Mouse (Mus musculus) limb, embryonic 13.5 days (tissue): ENCODE data around the gene Mip. TPM values are rescaled to one million over a fixed set of nuclear protein-coding genes. Genes with fewer than 3 reads are reported as not detected.
"Not testable (repeated sequence)": the region's sequence is repeated elsewhere in the genome, so short reads cannot be mapped to it uniquely, and the experiment has no call there.

Experiments used
- ATAC-seq: fragments of 200-750 bp; cut with Nextera tagmentation; 2 replicates; pipeline ENCODE4 v1.8.0; 2017; ENCODE audit warnings: low read depth, moderate number of reproducible peaks, moderate TSS enrichment; ENCODE audit not compliant: low FRiP score
- H3K27ac ChIP-seq: fragments of 300-500 bp; sonication (generic); 2 replicates; pipeline ENCODE4 v1.5.1; 2015; ENCODE audit warnings: inconsistent platforms, mild to moderate bottlenecking, moderate library complexity
- H3K27me3 ChIP-seq: fragments of 300-500 bp; sonication (generic); 2 replicates; pipeline ENCODE4 v1.6.1; 2015; ENCODE audit warnings: mild to moderate bottlenecking, inconsistent platforms
- H3K36me3 ChIP-seq: fragments of 300-500 bp; sonication (generic); 2 replicates; pipeline ENCODE4 v1.6.1; 2015; ENCODE audit warnings: inconsistent platforms, mild to moderate bottlenecking, moderate library complexity
- H3K4me1 ChIP-seq: fragments of 300-500 bp; sonication (generic); 2 replicates; pipeline ENCODE4 v1.6.1; 2015; ENCODE audit warnings: inconsistent platforms
- H3K4me2 ChIP-seq: fragments of 300-500 bp; sonication (generic); replicated peaks from 2 replicates; pipeline ENCODE4 v1.6.1; 2015; ENCODE audit warnings: inconsistent platforms, mild to moderate bottlenecking, moderate library complexity
- H3K4me3 ChIP-seq: fragments of 300-500 bp; sonication (generic); 2 replicates; pipeline ENCODE4 v1.5.1; 2015; ENCODE audit warnings: moderate library complexity, mild to moderate bottlenecking, inconsistent platforms
- H3K9ac ChIP-seq: fragments of 300-500 bp; sonication (generic); 2 replicates; pipeline ENCODE4 v1.6.1; 2015; ENCODE audit warnings: mild to moderate bottlenecking, inconsistent platforms
- H3K9me3 ChIP-seq: fragments of 300-500 bp; sonication (generic); 2 replicates; pipeline ENCODE4 v1.6.1; 2016; ENCODE audit warnings: inconsistent platforms
- WGBS: fragments of 180-500 bp; shearing (Covaris S2); methylation state at CpG from one replicate; pipeline ENCODE4 v1.1.7; 2015; 5-methylcytosine and 5-hydroxymethylcytosine counted together
- polyA plus RNA-seq: library from polyadenylated mRNA; unstranded; fragments of >200 nt; fragmentation: Nextera tagmentation; extraction: Ambion mirVana; gene quantifications from 2 replicates; pipeline ENCODE4 v1.2.1, GENCODE M21; 2015

Mip gene
- polyA plus RNA-seq, result 0.45 and 0.57 TPM in 2 replicates

DNA sequence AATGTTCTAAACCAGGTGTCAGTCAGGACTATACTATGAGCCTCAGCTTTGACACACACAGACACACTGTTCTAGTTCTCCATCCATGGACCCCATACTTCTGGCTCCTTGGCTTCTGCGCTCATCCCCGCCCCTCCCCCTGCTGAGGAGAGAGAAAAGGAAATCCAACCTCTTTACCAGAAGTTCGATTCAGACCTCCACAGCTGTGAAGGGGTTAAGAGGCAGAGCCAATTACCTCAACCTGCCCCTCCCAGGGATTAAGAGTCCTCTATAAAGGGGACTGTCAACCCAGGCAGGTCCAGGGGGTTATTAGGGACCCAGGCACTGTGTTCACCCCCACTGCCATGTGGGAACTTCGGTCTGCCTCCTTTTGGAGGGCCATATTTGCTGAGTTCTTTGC is at the start of gene Mip:
Gene Mip (plus strand): TSS at position 301 of the 400 bp plus-strand sequence.
- Histone ChIP-seq H3K27ac (peak within 1 kb of the TSS; percentile 69), H3K4me3 (no peak within 1 kb of the TSS), H3K4me1 (peaks cover 37% of the 10 kb centered on the region), H3K9ac (peak within 1 kb of the TSS; percentile 39; the same call in 1 of the 2 replicates), H3K9me3 (no peaks in the 10 kb centered on the region), H3K27me3 (no peaks in the 10 kb centered on the region), H3K36me3 (no peaks in the 10 kb centered on the region), H3K4me2 (peak within 1 kb of the TSS; percentile 27)
- WGBS, result 38% methylated on average over 4 of the region's 4 CpGs
- ATAC-seq, result 0 out of 2 replicates have a peak, but pooled peaks have one; percentile 52

DNA sequence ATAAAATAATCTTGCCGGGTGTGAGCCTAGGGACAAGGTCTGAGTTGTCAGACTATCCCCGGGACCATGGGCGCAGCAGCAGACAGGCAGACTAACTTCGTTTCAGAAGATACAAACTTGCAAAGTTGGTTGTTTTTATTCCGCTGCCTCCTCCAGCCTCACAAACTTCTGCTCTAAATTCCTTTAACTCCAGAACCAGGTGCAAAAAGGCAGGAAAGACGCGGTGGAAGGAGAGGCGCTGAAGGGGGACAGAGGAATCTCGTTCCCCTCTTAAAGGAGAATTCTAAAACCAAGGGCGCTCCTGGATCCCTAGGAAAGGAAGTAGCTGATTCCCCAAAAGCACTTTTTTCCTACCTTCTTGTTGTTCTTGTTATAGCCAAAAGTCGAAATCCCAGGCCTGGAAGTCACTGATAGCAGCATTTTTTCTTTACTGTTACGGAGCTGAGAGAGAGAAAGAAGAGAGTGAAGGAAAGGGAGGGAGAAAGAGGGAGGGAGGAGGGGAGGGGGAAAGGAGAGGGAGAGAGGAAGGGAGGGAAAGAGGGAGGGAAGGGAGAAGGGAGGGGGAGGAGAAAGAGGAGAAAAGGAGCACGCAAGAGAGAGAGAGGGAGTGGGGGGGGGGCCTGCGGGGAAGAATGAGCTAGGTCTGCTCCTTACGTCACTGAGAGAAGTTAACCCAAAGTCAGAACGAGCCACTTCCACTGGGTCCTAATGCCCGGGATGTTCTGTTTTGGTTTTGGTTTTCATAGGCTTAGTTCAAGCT is 49.5 kb upstream of the Mip start:
- Histone ChIP-seq H3K9me3 (no peaks in the 10 kb centered on the region), H3K9ac (peak overlapping the region; percentile 76), H3K27me3 (no peaks in the 10 kb centered on the region), H3K4me1 (peaks cover 36% of the 10 kb centered on the region), H3K4me2 (peak overlapping the region; percentile 85), H3K27ac (peak overlapping the region; percentile 94), H3K4me3 (peak overlapping the region; percentile 64), H3K36me3 (no peaks in the 10 kb centered on the region)
- under 1% methylated on average over 17 of the region's 17 CpGs for WGBS
- ATAC-seq, result peak; percentile 91

DNA sequence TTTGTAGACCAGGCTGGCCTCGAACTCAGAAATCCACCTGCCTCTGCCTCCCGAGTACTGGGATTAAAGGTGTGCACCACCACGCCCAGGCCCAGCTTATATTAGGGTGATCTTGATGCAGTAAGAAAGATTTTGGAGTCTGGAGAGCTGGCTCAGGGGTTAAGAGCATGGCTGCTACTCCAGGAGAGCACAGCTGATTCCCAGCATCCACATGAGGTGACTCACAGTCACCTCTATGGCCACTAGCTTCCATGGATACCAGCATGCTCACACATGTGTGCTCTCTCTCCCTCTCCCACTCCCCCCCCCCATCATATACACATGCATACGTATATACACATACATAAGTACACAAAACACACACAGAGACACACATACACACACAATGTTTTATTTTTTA is 48.3 kb upstream of the Mip start:
- 84% methylated on average over 4 of the region's 4 CpGs for WGBS
- Histone ChIP-seq H3K4me3 (no peak overlapping the region), H3K27ac (no peak overlapping the region; the same call in 1 of the 2 replicates), H3K4me1 (peaks cover 36% of the 10 kb centered on the region), H3K9me3 (no peaks in the 10 kb centered on the region), H3K4me2 (no peak overlapping the region), H3K36me3 (no peaks in the 10 kb centered on the region), H3K27me3 (no peaks in the 10 kb centered on the region), H3K9ac (no peak overlapping the region)
- ATAC-seq, result no peak

DNA sequence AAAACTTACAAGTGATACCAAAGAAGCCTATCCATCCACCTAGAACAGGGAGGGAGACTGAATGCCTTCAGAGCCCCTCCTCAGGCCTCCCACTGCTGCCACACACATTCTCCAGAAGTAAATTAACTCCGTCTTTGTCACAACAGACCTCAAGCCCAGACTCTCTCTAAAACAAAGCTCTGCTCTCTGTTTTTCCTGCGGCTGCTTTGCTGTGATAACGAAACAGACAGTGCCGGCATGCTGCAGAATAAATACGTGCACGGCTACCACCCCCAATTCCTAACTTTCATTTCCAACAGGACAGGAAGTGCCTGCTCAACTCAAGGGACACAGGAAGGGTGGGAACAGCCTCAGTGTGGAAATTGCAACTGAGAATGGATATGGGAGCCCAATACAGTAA is 45.6 kb upstream of the Mip start, which contains the start of gene Rbms2:
Gene Rbms2 (minus strand): TSS at position 309 of the 400 bp plus-strand sequence.
- peak within 1 kb of the TSS; percentile 55 for H3K4me2 ChIP-seq
- H3K27me3 ChIP-seq, result no peaks in the 10 kb centered on the region
- H3K27ac ChIP-seq, result peak within 1 kb of the TSS; percentile 58; the same call in 1 of the 2 replicates
- H3K9ac ChIP-seq, result peak within 1 kb of the TSS; percentile 39
- H3K4me3 ChIP-seq, result peak within 1 kb of the TSS; percentile 29
- H3K36me3 ChIP-seq, result no peaks in the 10 kb centered on the region
- no peak for ATAC-seq
- H3K9me3 ChIP-seq, result no peaks in the 10 kb centered on the region
- WGBS, result 2% methylated on average over 6 of the region's 6 CpGs
- peaks cover 20% of the 10 kb centered on the region for H3K4me1 ChIP-seq

DNA sequence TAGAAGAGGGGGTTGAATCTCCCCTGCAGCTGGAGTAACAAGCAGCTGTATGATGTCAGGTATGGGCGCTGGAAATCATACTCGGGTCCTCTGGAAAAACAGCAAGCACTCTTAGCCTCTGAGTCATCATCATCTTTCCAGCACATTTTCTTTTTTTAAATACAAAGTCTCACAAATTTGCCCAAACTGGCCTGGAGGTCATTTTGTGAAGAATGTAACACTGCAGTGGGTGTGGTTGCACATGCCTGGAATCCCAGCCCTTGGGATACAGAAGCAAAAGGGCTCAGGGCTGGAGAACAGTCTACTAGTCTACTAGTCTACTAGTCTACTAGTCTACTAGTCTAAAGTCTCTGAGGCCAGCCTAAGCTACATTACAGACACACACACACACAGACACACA is 41.3 kb upstream of the Mip start:
- no peak overlapping the region for H3K4me2 ChIP-seq
- peaks cover 12% of the 10 kb centered on the region for H3K4me1 ChIP-seq
- H3K27ac ChIP-seq, result no peak overlapping the region
- H3K36me3 ChIP-seq, result no peaks in the 10 kb centered on the region
- H3K4me3 ChIP-seq, result no peak overlapping the region
- no peak overlapping the region for H3K9ac ChIP-seq
- no peaks in the 10 kb centered on the region for H3K27me3 ChIP-seq
- ATAC-seq, result no peak
- no peaks in the 10 kb centered on the region for H3K9me3 ChIP-seq
- 84% methylated on average over 2 of the region's 2 CpGs for WGBS

DNA sequence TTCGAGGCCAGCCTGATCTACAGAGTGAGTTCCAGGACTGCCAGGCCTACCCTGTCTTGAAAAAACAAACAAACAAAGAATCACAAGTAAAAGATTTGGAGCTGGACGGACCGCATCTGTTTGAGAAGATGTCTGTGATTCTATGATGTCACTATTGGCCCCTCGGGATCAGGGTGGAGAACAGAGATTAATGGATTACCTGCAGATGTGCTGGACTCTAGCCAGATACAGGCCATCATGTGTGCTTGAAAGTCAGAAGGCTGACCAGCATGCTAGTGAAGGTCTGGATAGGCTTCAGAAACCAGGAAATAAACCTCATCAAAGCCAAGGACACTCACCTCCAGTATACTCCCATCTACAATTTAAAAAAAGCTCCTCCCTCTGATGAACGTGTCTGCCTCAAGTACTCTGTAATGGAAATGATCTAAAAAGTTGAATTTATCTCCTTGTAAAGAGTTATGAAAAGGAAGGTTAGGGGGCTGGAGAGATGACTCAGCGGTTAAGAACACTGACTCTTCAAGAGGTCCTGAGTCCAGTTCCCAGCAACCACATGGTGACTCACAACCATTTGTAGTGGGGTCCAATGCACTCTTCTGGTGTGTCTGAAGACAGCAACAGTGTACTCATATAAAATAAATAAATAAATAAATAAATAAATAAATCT is 40.2 kb upstream of the Mip start:
- WGBS, result 67% methylated on average over 6 of the region's 6 CpGs
- H3K27ac ChIP-seq, result no peak overlapping the region
- no peaks in the 10 kb centered on the region for H3K36me3 ChIP-seq
- no peak overlapping the region for H3K9ac ChIP-seq
- peaks cover under 1% of the 10 kb centered on the region; the same call in 1 of the 2 replicates for H3K4me1 ChIP-seq
- ATAC-seq, result no peak
- no peaks in the 10 kb centered on the region for H3K27me3 ChIP-seq
- H3K4me2 ChIP-seq, result no peak overlapping the region
- no peak overlapping the region for H3K4me3 ChIP-seq
- H3K9me3 ChIP-seq, result no peaks in the 10 kb centered on the region

DNA sequence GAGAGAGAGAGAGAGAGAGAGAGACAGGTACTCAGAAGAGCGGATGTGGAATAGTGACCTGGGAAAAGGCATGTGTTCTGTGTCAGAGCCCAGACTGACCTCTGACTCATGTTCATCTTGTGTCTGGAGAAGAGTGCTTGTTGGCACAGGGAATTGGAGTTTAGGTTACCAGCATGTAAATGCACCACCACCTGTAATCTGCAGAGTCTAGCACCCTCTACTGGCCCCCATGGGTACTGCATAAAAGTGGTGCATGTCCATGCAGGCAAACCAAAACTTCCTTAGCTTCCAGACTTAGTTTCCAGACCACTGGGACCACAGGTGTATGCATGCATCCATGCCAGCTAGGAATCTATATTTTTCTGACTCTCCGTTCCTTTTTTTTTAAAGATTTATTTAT is 39.7 kb upstream of the Mip start:
- H3K9ac ChIP-seq, result no peak overlapping the region
- no peak for ATAC-seq
- H3K27me3 ChIP-seq, result no peaks in the 10 kb centered on the region
- H3K4me2 ChIP-seq, result no peak overlapping the region
- H3K36me3 ChIP-seq, result no peaks in the 10 kb centered on the region
- H3K4me3 ChIP-seq, result no peak overlapping the region
- H3K27ac ChIP-seq, result no peak overlapping the region
- 54% methylated on average over 2 of the region's 2 CpGs for WGBS
- H3K4me1 ChIP-seq, result no peaks in the 10 kb centered on the region
- H3K9me3 ChIP-seq, result no peaks in the 10 kb centered on the region

DNA sequence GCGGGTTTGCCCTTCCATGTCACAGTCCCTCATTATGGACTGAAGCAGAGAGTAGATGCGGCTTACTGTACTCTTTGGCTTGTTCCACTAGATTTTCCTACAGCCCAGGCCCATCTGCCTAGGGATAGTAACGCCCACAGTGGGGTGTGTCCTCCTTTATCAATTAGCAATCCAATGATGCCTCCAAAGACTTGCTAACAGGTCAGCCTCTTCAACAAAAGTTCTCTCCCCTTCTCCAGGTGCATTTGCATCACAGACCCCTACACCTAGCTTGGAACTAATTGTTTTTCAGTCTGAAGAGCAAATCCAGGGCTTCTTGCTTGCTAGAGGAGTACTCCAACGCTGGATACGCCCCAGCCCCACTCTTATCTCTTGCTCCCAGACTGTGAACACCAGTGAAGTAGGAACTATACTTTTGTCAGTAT is 38.4 kb upstream of the Mip start:
- Histone ChIP-seq H3K4me3 (no peak overlapping the region), H3K36me3 (no peaks in the 10 kb centered on the region), H3K27me3 (no peaks in the 10 kb centered on the region), H3K9ac (no peak overlapping the region), H3K27ac (no peak overlapping the region), H3K4me2 (no peak overlapping the region), H3K9me3 (no peaks in the 10 kb centered on the region), H3K4me1 (no peaks in the 10 kb centered on the region)
- WGBS, result 66% methylated on average over 5 of the region's 5 CpGs
- ATAC-seq, result no peak

DNA sequence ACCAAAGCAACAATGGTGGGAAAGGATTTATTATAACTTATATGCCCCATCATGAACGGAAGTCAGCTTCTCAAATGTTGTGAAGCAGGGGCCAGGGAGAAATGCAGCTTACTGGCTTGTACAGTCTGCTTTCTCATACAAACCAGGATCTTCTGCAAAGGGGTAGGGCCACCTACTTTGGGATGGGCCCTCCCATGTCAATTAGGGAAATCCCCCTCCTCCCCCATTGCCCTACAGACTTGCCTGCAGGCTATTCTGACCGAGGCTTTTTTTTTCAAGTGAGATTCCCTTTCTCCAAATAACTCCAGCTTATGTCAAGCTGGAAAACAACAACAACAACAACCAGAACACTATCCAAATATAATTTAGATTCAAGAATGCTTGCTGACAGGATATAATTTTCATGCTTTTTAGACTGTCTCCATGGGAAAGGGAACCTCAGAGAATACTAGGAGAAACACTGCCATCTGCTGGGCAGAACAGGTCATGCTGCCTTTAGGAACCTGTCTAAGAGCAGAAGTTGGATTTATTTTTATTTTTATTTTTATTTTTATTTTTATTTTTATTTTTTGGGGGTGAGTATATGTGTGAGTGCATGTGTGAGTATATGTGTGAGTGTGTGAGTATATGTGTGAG is 37.3 kb upstream of the Mip start:
- Histone ChIP-seq H3K36me3 (no peaks in the 10 kb centered on the region), H3K4me2 (no peak overlapping the region), H3K9me3 (no peaks in the 10 kb centered on the region), H3K9ac (no peak overlapping the region), H3K4me1 (no peaks in the 10 kb centered on the region), H3K27ac (no peak overlapping the region), H3K27me3 (0 out of 2 replicates have a peak, but pooled peaks cover 2% of the 10 kb centered on the region), H3K4me3 (no peak overlapping the region)
- ATAC-seq, result no peak
- 44% methylated on average over 2 of the region's 2 CpGs for WGBS

DNA sequence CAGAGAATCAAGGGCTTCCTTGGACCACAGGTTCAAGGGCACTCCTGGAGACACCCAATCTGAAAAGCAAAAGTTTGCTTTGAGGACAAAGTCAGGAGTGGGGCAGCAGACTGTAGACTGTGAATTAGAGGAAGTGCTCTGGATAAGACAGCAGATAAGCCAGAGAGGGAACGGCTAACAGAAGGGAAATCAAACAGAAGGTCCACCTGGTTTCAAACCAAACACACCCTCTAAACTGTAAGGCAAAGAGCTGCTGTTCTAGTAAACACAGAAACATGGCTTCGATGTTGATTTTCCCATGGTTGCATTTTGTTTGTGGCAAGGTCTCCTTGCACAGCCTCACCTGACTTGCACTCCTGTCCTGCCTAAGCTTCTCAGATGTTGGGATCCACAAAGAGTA is 34.2 kb upstream of the Mip start:
- H3K4me2 ChIP-seq, result no peak overlapping the region
- peaks cover 22% of the 10 kb centered on the region for H3K27me3 ChIP-seq
- H3K9me3 ChIP-seq, result no peaks in the 10 kb centered on the region
- no peak for ATAC-seq
- H3K4me1 ChIP-seq, result peaks cover 7% of the 10 kb centered on the region
- H3K4me3 ChIP-seq, result no peak overlapping the region
- no peak overlapping the region for H3K27ac ChIP-seq
- no peaks in the 10 kb centered on the region for H3K36me3 ChIP-seq
- WGBS, result 71% methylated on average over 2 of the region's 2 CpGs
- 0 out of 2 replicates have a peak overlapping the region, but pooled peaks have one; percentile 4 for H3K9ac ChIP-seq

DNA sequence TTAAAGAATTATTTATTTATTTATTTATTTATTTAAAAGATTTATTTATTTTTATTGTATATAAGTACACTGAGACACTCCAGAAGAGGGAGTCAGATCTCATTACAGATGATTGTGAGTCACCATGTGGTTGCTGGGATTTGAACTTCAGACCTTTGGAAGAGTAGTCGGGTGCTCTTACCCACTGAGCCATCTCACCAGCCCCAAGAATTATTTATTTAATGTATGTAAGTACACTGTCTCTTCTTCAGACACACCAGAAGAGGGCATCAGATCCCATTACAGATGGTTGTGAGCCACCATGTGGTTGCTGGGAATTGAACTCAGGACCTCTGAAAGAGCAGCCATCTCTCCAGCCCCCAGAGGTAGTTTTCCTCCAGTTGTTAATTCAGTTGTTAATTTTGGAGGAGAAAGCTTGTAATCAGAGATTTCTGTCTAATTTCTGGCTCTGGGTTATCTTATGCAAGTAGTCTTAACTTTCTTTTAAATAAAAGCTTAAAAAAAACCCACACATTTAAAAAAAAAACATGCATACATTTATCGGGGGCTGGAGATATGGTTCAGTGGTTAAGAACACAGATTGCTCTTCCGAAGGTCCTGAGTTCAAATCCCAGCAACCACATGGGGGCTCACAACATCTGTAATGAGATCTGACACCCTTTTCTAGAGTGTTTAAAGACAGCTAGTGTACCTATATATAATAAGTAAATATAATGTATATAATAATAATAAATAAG is 33.4 kb upstream of the Mip start:
- ATAC-seq, result not testable (repeated sequence)
- WGBS, result 94% methylated on average over 3 of the region's 3 CpGs

More for the DNA sequence above, 33.4 kb upstream of the Mip start:
- H3K27me3 ChIP-seq, result peaks cover 29% of the 10 kb centered on the region
- H3K4me1 ChIP-seq, H3K9me3 ChIP-seq, H3K4me2 ChIP-seq, H3K36me3 ChIP-seq, H3K9ac ChIP-seq, H3K4me3 ChIP-seq, H3K27ac ChIP-seq: not testable (repeated sequence)
